Mouse (Mus musculus) left cerebral cortex, adult 18-20 months (tissue): ENCODE measurements around the gene Ppp1r1c. TPM values are rescaled to one million over a fixed set of nuclear protein-coding genes. Genes with fewer than 3 reads are reported as not detected.

ENCODE experiments used
- DNase-seq, 2 experiments: peaks; one replicate each; pipeline ENCODE4 v3.0.0; 2021 to 2022; ENCODE audit warnings: low spot score in 2 of 2, mixed read lengths in 1 of 2
- long read RNA-seq, 2 experiments: library from polyadenylated mRNA; stranded (forward); transcript quantifications; one replicate each; pipeline ENCODE4 v2.0.0; 2021
- total RNA-seq, 2 experiments: library from RNA; stranded (reverse); gene quantifications; 2 replicates each; pipeline ENCODE4 v1.2.3; 2021

The Ppp1r1c gene
- under 1 TPM; 0.26 to 0.30 TPM for total RNA-seq
- long read RNA-seq, experiment 1, result 0 reads
- long read RNA-seq, experiment 2, result 0 reads

- no peak for DNase-seq
These were observed at the start of gene Ppp1r1c for GRCm38 (mm10) chr2:79707575-79707974. TSS of gene Ppp1r1c (plus strand) at chr2:79707780.

- DNase-seq, result no peak
These were observed 47.0 kb upstream of the Ppp1r1c start for GRCm38 (mm10) chr2:79660417-79661185.

- DNase-seq, result no peak
These were observed 46.0 kb upstream of the Ppp1r1c start for GRCm38 (mm10) chr2:79661486-79662104.

GRCm38 (mm10) chr2:79664532-79665286, 42.9 kb upstream of the Ppp1r1c start:
- no peak for DNase-seq

GRCm38 (mm10) chr2:79665492-79665891, 42.1 kb upstream of the Ppp1r1c start:
- DNase-seq, result no peak

- DNase-seq, result no peak
These were observed 32.3 kb upstream of the Ppp1r1c start for GRCm38 (mm10) chr2:79675266-79675665.

- DNase-seq, result no peak
These were observed 29.8 kb upstream of the Ppp1r1c start for GRCm38 (mm10) chr2:79677663-79678257.

GRCm38 (mm10) chr2:79681672-79682071, 25.9 kb upstream of the Ppp1r1c start:
- DNase-seq, result no peak

- no peak for DNase-seq
These were observed 24.3 kb upstream of the Ppp1r1c start for GRCm38 (mm10) chr2:79683258-79683657.

- no peak for DNase-seq
These were observed 16.7 kb upstream of the Ppp1r1c start for GRCm38 (mm10) chr2:79690838-79691237.

- no peak for DNase-seq
These were observed 12.4 kb upstream of the Ppp1r1c start for GRCm38 (mm10) chr2:79695190-79695589.

- DNase-seq, result no peak
These were observed 11.6 kb upstream of the Ppp1r1c start for GRCm38 (mm10) chr2:79695939-79696338.

- no peak for DNase-seq
These were observed 10.9 kb upstream of the Ppp1r1c start for GRCm38 (mm10) chr2:79696478-79697230.

GRCm38 (mm10) chr2:79698166-79698565, 9.4 kb upstream of the Ppp1r1c start:
- DNase-seq, result no peak

- DNase-seq, result no peak
These were observed 2.8 kb upstream of the Ppp1r1c start for GRCm38 (mm10) chr2:79704773-79705172.

GRCm38 (mm10) chr2:79713662-79714091, 6.1 kb downstream of the Ppp1r1c start:
- DNase-seq, result no peak

- DNase-seq, result no peak
These were observed 7.2 kb downstream of the Ppp1r1c start for GRCm38 (mm10) chr2:79714745-79715144.

GRCm38 (mm10) chr2:79715925-79716324, 8.3 kb downstream of the Ppp1r1c start:
- DNase-seq, result no peak

GRCm38 (mm10) chr2:79717846-79718245, 10.3 kb downstream of the Ppp1r1c start:
- DNase-seq, result no peak

- no peak for DNase-seq
These were observed 14.8 kb downstream of the Ppp1r1c start for GRCm38 (mm10) chr2:79722415-79722814.

- no peak for DNase-seq
These were observed 31.4 kb downstream of the Ppp1r1c start for GRCm38 (mm10) chr2:79738958-79739357.
